Mouse (Mus musculus) neural tube, embryonic 11.5 days (tissue): ENCODE data around the gene Wdr17. TPM values are rescaled to one million over a fixed set of nuclear protein-coding genes. Genes with fewer than 3 reads are reported as not detected.

Experiments used
- ATAC-seq: fragments of 200-750 bp; cut with Nextera tagmentation; 2 replicates; pipeline ENCODE4 v1.8.0; 2017; ENCODE audit warnings: moderate number of reproducible peaks, mild to moderate bottlenecking, moderate TSS enrichment, moderate library complexity; ENCODE audit not compliant: insufficient read depth, low FRiP score, low TSS enrichment
- DNase-seq: peaks from one replicate; pipeline ENCODE4 v3.0.0-alpha.2; 2015; ENCODE audit warnings: low spot score
- H3K27ac ChIP-seq: fragments of 300-500 bp; sonication (generic); 2 replicates; pipeline ENCODE4 v1.5.1; 2014; ENCODE audit warnings: low read depth, mild to moderate bottlenecking, low read length
- H3K27me3 ChIP-seq: fragments of 300-500 bp; sonication (generic); 2 replicates; pipeline ENCODE4 v1.6.1; 2014; ENCODE audit warnings: mild to moderate bottlenecking, low read length, mixed read lengths; ENCODE audit not compliant: control insufficient read depth, insufficient read depth
- H3K36me3 ChIP-seq: fragments of 300-500 bp; sonication (generic); 2 replicates; pipeline ENCODE4 v1.6.1; 2014; ENCODE audit warnings: mild to moderate bottlenecking, low read length, moderate library complexity, mixed read lengths; ENCODE audit not compliant: control insufficient read depth, insufficient read depth
- H3K4me1 ChIP-seq: fragments of 300-500 bp; sonication (generic); 2 replicates; pipeline ENCODE4 v1.6.1; 2014; ENCODE audit warnings: low read length, mixed read lengths; ENCODE audit not compliant: control insufficient read depth, insufficient read depth
- H3K4me2 ChIP-seq: fragments of 300-500 bp; sonication (generic); 2 replicates; pipeline ENCODE4 v1.6.1; 2014; ENCODE audit warnings: low read depth, mild to moderate bottlenecking, moderate library complexity
- H3K4me3 ChIP-seq: fragments of 300-500 bp; sonication (generic); 2 replicates; pipeline ENCODE4 v1.5.1; 2014; ENCODE audit warnings: low read depth, low read length
- H3K9ac ChIP-seq: fragments of 300-500 bp; sonication (generic); 2 replicates; pipeline ENCODE4 v1.6.1; 2014; ENCODE audit warnings: mild to moderate bottlenecking, low read length
- H3K9me3 ChIP-seq: fragments of 300-500 bp; sonication (generic); 2 replicates; pipeline ENCODE4 v1.6.1; 2016; ENCODE audit warnings: low read length; ENCODE audit not compliant: control insufficient read depth
- WGBS: fragments of 180-500 bp; shearing (Covaris S2); extraction: QIAGEN DNeasy Blood & Tissue Kit; methylation state at CpG from one replicate; pipeline ENCODE4 v1.1.7; 2014; 5-methylcytosine and 5-hydroxymethylcytosine counted together
- polyA plus RNA-seq: library from polyadenylated mRNA; unstranded; fragments of >200 nt; fragmentation: Nextera tagmentation; extraction: Ambion mirVana; gene quantifications from 2 replicates; pipeline ENCODE4 v1.2.1, GENCODE M21; 2014

The Wdr17 gene
- polyA plus RNA-seq, 1 experiment from 2014 or later = 2.9 TPM

DNA sequence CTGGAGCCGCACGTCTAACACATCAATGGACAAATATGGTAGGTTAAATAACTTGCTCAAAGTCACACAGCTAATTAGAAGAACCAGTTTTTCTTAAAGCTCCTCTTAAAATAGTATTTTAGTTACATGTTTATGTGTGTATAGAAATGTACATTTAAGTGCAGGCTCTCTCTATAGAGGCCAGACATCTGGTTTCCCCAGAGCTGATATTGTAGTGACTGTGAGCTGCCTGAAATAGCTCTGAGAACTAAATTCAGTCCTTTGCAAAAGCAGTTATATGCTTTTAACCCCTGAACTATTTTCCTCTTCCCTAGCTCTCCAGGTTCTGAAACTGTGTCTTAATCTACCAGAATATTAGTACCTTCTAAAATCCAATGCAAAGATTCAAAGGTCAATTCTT lies 289.6 kb downstream of the Wdr17 start:
- Histone ChIP-seq H3K27ac (no peak overlapping the region), H3K4me1 (no peaks in the 10 kb centered on the region), H3K4me2 (no peak overlapping the region), H3K4me3 (no peak overlapping the region), H3K9me3 (no peaks in the 10 kb centered on the region), H3K27me3 (no peaks in the 10 kb centered on the region), H3K9ac (no peak overlapping the region), H3K36me3 (no peaks in the 10 kb centered on the region)
- ATAC-seq = no peak
- no peak for DNase-seq
- WGBS = 89% methylated on average over 2 of the region's 2 CpGs

DNA sequence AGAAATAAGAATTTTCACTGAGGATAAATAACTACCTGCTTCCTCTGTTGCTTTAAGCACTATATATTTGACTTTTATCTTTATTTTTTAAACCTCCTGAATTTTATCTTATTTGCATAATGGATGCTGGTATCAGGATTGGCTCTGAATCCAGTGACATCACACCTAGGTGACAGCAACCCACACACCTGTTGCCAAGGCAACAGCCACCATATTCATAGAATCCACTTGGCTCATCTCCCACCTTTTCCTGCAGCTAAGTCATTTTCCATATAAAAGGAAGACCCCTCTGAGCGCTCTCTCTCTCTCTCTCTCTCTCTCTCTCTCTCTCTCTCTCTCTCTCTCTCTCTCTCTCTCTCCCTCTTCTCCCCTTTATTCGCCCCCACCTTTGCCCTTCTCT lies 290.0 kb downstream of the Wdr17 start:
- Histone ChIP-seq H3K36me3 (no peaks in the 10 kb centered on the region), H3K9me3 (no peaks in the 10 kb centered on the region), H3K4me2 (no peak overlapping the region), H3K4me1 (no peaks in the 10 kb centered on the region), H3K27me3 (no peaks in the 10 kb centered on the region), H3K27ac (no peak overlapping the region), H3K4me3 (no peak overlapping the region), H3K9ac (no peak overlapping the region)
- 95% methylated on average over 2 of the region's 2 CpGs for WGBS
- ATAC-seq (no peak), DNase-seq (no peak)

DNA sequence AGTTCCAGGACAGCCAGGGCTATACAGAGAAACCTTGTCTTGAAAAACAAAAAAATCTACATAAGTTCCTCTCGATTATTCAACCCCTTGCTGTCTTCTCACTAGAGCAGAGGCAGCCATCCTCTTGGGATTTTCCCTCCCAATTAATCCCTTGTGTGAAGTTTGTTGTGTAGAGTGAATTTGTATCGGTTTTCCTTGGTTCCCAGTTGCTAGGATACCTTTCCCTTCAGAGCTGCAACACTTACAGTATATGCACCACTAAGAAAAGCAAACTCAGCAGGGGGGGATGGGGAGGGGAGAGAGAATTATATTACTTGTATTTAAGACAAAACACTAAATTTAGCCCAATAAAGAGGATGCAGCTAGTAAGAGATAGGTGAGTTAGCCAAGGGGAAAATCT lies 290.9 kb downstream of the Wdr17 start:
- ATAC-seq (no peak), DNase-seq (no peak)
- H3K4me3 ChIP-seq = no peak overlapping the region
- no peak overlapping the region for H3K4me2 ChIP-seq
- H3K27me3 ChIP-seq = no peaks in the 10 kb centered on the region
- no peak overlapping the region for H3K27ac ChIP-seq
- H3K9me3 ChIP-seq = no peaks in the 10 kb centered on the region
- no peak overlapping the region for H3K9ac ChIP-seq
- WGBS = 63% methylated on average over 2 of the region's 2 CpGs
- no peaks in the 10 kb centered on the region for H3K36me3 ChIP-seq
- no peaks in the 10 kb centered on the region for H3K4me1 ChIP-seq

DNA sequence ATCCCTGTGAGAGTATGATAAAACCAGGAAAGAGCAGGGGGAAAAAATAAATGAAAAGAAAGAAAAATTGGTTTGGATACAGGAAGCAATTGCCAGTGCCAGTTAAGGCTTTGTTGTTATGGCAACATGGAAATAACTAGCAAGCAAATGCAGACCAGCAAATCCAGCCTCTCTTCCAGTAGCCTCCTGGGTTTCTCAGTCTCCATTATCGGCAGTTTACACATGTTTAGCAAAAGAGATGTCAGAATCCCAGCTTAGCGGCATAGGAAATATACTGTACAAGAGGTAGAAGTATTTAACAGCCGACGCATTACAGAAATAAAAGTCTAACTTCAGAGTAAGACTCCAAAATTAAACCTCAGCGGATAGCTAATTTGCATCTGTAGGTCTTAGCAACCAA lies 292.4 kb downstream of the Wdr17 start:
- Histone ChIP-seq H3K4me2 (no peak overlapping the region), H3K4me3 (no peak overlapping the region), H3K27ac (no peak overlapping the region), H3K4me1 (no peaks in the 10 kb centered on the region), H3K9me3 (no peaks in the 10 kb centered on the region), H3K27me3 (no peaks in the 10 kb centered on the region), H3K9ac (no peak overlapping the region), H3K36me3 (no peaks in the 10 kb centered on the region)
- ATAC-seq (no peak), DNase-seq (no peak)
- 92% methylated on average over 5 of the region's 5 CpGs for WGBS

DNA sequence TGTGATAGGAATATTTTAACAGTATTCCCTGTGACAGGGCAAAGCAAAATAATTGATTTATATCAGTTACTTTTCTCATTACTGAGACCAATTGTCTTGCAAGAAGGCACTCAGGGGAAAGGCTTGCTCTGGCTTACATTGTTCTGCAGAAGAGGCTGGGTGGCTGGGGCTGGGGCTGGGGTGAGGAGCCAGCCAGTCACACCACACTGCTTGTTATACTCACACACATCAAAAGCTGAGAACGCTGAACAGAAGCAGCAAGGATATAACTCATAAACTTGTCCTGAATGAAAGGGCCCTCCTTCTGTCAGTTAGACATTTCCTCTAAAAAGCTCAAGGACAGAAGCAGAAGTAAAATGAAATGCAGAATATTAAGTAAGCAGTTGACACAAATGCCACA lies 304.1 kb downstream of the Wdr17 start:
- DNase-seq (no peak), ATAC-seq (no peak)
- Histone ChIP-seq H3K27me3 (no peaks in the 10 kb centered on the region), H3K9me3 (no peaks in the 10 kb centered on the region), H3K36me3 (no peaks in the 10 kb centered on the region), H3K4me1 (no peaks in the 10 kb centered on the region), H3K27ac (no peak overlapping the region), H3K4me3 (no peak overlapping the region), H3K4me2 (no peak overlapping the region), H3K9ac (no peak overlapping the region)
- 46% methylated on average over 1 of the region's 1 CpGs for WGBS

DNA sequence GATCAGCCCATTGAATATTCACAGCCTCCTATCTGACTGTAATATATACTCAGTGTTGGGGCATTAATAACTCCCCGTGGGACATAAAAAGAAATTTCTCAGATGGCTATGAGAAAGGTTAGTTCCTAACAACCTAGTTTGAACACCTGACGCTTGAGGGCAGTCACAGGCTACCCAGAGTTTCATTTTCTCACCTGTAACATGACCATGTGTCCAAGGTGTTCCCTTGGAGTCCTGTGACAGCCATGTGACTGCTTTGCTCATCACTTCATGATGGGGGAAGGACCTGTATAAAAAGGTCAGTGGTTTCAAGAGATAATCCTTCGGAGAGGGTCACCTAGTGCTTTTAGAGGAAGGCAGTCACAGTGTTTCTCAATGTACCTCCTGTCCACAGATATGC lies 305.5 kb downstream of the Wdr17 start:
- no peaks in the 10 kb centered on the region for H3K27me3 ChIP-seq

More for the DNA sequence above, 305.5 kb downstream of the Wdr17 start:
- Histone ChIP-seq H3K27ac (no peak overlapping the region), H3K9ac (no peak overlapping the region), H3K4me3 (no peak overlapping the region), H3K4me1 (no peaks in the 10 kb centered on the region), H3K36me3 (no peaks in the 10 kb centered on the region), H3K9me3 (no peaks in the 10 kb centered on the region), H3K4me2 (no peak overlapping the region)
- ATAC-seq = no peak
- no peak for DNase-seq
- 90% methylated on average over 3 of the region's 3 CpGs for WGBS

Other genes starting within 250 kb of the Wdr17 start
- 55.8 and 60.7 TPM in 2 replicates for gene Gpm6a, start 67.7 kb upstream of the Wdr17 start, polyA plus RNA-seq